Mouse (Mus musculus): ENCODE results near the gene Sox8.

Gene Sox8

GRCm38 (mm10) chr17:25579332-25580047 is 9.0 kb upstream of the Sox8 start:
- DNase-seq (ENCODE audit: low read depth), result peak; percentile 41

GRCm38 (mm10) chr17:25578920-25579319 is 8.4 kb upstream of the Sox8 start, which contains the start of gene Lmf1:
Lmf1 (plus strand) TSS chr17:25579085.
- DNase-seq (ENCODE audit: low read depth), result peak; percentile 96

GRCm38 (mm10) chr17:25577702-25578101 is 7.2 kb upstream of the Sox8 start:
- no peak for DNase-seq (ENCODE audit: low read depth)

GRCm38 (mm10) chr17:25577263-25577662 is 6.8 kb upstream of the Sox8 start:
- DNase-seq (ENCODE audit: low read depth), result no peak

GRCm38 (mm10) chr17:25576034-25576433 is 5.5 kb upstream of the Sox8 start:
- DNase-seq (ENCODE audit: low read depth), result no peak

GRCm38 (mm10) chr17:25575208-25575971 is 4.9 kb upstream of the Sox8 start:
- DNase-seq (ENCODE audit: low read depth), result no peak

- no peak for DNase-seq (ENCODE audit: low read depth)
These were observed 951 bp upstream of the Sox8 start for GRCm38 (mm10) chr17:25571453-25571820.

- no peak for DNase-seq (ENCODE audit: low read depth)
These were observed 446 bp downstream of the Sox8 start for GRCm38 (mm10) chr17:25569833-25570647.

GRCm38 (mm10) chr17:25568880-25569279 is 1.6 kb downstream of the Sox8 start:
- DNase-seq (ENCODE audit: low read depth), result no peak

GRCm38 (mm10) chr17:25568206-25568605 is 2.3 kb downstream of the Sox8 start:
- DNase-seq (ENCODE audit: low read depth), result no peak

GRCm38 (mm10) chr17:25567745-25568144 is 2.7 kb downstream of the Sox8 start:
- DNase-seq (ENCODE audit: low read depth), result peak; percentile 52

- DNase-seq (ENCODE audit: low read depth), result no peak
These were observed 3.2 kb downstream of the Sox8 start for GRCm38 (mm10) chr17:25567261-25567660.

GRCm38 (mm10) chr17:25565860-25566600 is 4.5 kb downstream of the Sox8 start:
- DNase-seq (ENCODE audit: low read depth), result no peak

GRCm38 (mm10) chr17:25565244-25565643 is 5.2 kb downstream of the Sox8 start:
- no peak for DNase-seq (ENCODE audit: low read depth)

GRCm38 (mm10) chr17:25564481-25564880 is 6.0 kb downstream of the Sox8 start:
- no peak for DNase-seq (ENCODE audit: low read depth)

- DNase-seq (ENCODE audit: low read depth), result no peak
These were observed 9.1 kb downstream of the Sox8 start for GRCm38 (mm10) chr17:25561223-25562028.

- no peak for DNase-seq (ENCODE audit: low read depth)
These were observed 9.8 kb downstream of the Sox8 start for GRCm38 (mm10) chr17:25560554-25561222.

GRCm38 (mm10) chr17:25559634-25560033 is 10.9 kb downstream of the Sox8 start:
- no peak for DNase-seq (ENCODE audit: low read depth)

GRCm38 (mm10) chr17:25556630-25557354 is 13.7 kb downstream of the Sox8 start:
- DNase-seq (ENCODE audit: low read depth), result no peak
